Mouse (Mus musculus) neural tube, embryonic 11.5 days (tissue): ENCODE measurements around the gene Cenpj. TPM values are rescaled to one million over a fixed set of nuclear protein-coding genes. Genes with fewer than 3 reads are reported as not detected.

Experiments used
- ATAC-seq: fragments of 200-750 bp; cut with Nextera tagmentation; 2 replicates; pipeline ENCODE4 v1.8.0; 2017; ENCODE audit warnings: moderate number of reproducible peaks, mild to moderate bottlenecking, moderate TSS enrichment, moderate library complexity; ENCODE audit not compliant: insufficient read depth, low FRiP score, low TSS enrichment
- DNase-seq: peaks from one replicate; pipeline ENCODE4 v3.0.0-alpha.2; 2015; ENCODE audit warnings: low spot score
- H3K27ac ChIP-seq: fragments of 300-500 bp; sonication (generic); 2 replicates; pipeline ENCODE4 v1.5.1; 2014; ENCODE audit warnings: low read depth, mild to moderate bottlenecking, low read length
- H3K27me3 ChIP-seq: fragments of 300-500 bp; sonication (generic); 2 replicates; pipeline ENCODE4 v1.6.1; 2014; ENCODE audit warnings: mild to moderate bottlenecking, low read length, mixed read lengths; ENCODE audit not compliant: control insufficient read depth, insufficient read depth
- H3K36me3 ChIP-seq: fragments of 300-500 bp; sonication (generic); 2 replicates; pipeline ENCODE4 v1.6.1; 2014; ENCODE audit warnings: mild to moderate bottlenecking, low read length, moderate library complexity, mixed read lengths; ENCODE audit not compliant: control insufficient read depth, insufficient read depth
- H3K4me1 ChIP-seq: fragments of 300-500 bp; sonication (generic); 2 replicates; pipeline ENCODE4 v1.6.1; 2014; ENCODE audit warnings: low read length, mixed read lengths; ENCODE audit not compliant: control insufficient read depth, insufficient read depth
- H3K4me2 ChIP-seq: fragments of 300-500 bp; sonication (generic); 2 replicates; pipeline ENCODE4 v1.6.1; 2014; ENCODE audit warnings: low read depth, mild to moderate bottlenecking, moderate library complexity
- H3K4me3 ChIP-seq: fragments of 300-500 bp; sonication (generic); 2 replicates; pipeline ENCODE4 v1.5.1; 2014; ENCODE audit warnings: low read depth, low read length
- H3K9ac ChIP-seq: fragments of 300-500 bp; sonication (generic); 2 replicates; pipeline ENCODE4 v1.6.1; 2014; ENCODE audit warnings: mild to moderate bottlenecking, low read length
- H3K9me3 ChIP-seq: fragments of 300-500 bp; sonication (generic); 2 replicates; pipeline ENCODE4 v1.6.1; 2016; ENCODE audit warnings: low read length; ENCODE audit not compliant: control insufficient read depth
- WGBS: fragments of 180-500 bp; shearing (Covaris S2); extraction: QIAGEN DNeasy Blood & Tissue Kit; methylation state at CpG from one replicate; pipeline ENCODE4 v1.1.7; 2014; 5-methylcytosine and 5-hydroxymethylcytosine counted together
- polyA plus RNA-seq: library from polyadenylated mRNA; unstranded; fragments of >200 nt; fragmentation: Nextera tagmentation; extraction: Ambion mirVana; gene quantifications from 2 replicates; pipeline ENCODE4 v1.2.1, GENCODE M21; 2014

Cenpj gene
- polyA plus RNA-seq, 1 experiment from 2014 or later = 24.0 TPM

DNA sequence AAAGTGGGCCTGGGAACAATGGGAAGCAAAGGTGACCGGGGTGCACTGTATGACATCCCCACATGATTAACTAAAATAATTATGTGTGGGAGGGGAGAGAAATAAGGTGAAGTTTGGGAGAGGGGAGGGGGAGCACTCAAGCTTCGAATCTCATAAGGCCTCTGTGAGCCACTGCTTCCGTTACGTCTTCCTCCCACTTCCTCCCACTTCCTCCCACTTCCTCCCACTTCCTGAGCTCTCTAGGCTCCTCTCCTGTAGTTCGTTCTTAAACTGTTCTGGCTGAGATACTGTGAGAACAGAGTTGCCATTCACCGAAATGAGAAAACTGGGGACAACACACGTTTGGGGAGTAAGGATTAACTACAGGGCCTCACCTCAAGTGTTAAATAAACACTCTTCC is 7.7 kb downstream of the Cenpj start:
- Histone ChIP-seq H3K27me3 (no peaks in the 10 kb centered on the region), H3K4me1 (no peaks in the 10 kb centered on the region), H3K4me3 (no peak overlapping the region), H3K36me3 (no peaks in the 10 kb centered on the region), H3K27ac (no peak overlapping the region), H3K9me3 (no peaks in the 10 kb centered on the region), H3K4me2 (no peak overlapping the region), H3K9ac (no peak overlapping the region)
- WGBS = 75% methylated on average over 7 of the region's 7 CpGs
- DNase-seq (no peak), ATAC-seq (no peak)

DNA sequence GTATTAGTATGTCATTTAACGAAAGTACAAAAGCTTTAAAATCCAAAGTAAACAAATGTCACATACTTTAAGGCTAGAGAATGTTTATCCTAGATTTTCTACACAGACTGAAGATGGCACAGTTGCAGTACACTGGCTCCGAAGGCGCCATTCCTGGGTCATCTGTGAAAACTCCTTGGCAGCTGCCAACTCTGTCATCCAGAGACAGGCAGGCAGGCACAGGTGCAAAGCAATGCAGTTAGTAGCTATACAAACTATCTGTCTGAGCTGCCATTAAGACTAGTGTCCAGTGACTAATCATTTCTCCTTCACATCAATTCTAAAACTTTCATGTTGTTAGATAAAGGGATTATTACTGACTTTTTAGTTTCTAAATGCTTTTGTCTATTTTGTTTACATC is 16.1 kb downstream of the Cenpj start:
- Histone ChIP-seq H3K36me3 (0 out of 2 replicates have a peak, but pooled peaks cover 2% of the 10 kb centered on the region), H3K9ac (no peak overlapping the region), H3K4me2 (no peak overlapping the region), H3K27ac (no peak overlapping the region), H3K4me3 (no peak overlapping the region), H3K27me3 (no peaks in the 10 kb centered on the region), H3K9me3 (no peaks in the 10 kb centered on the region), H3K4me1 (no peaks in the 10 kb centered on the region)
- no peak for ATAC-seq
- WGBS = 95% methylated on average over 3 of the region's 3 CpGs
- no peak for DNase-seq

GRCm38 (mm10) chr14:56554716-56555115 is 20.5 kb downstream of the Cenpj start:
- WGBS = 97% methylated on average over 2 of the region's 2 CpGs
- H3K36me3 ChIP-seq = peaks cover 5% of the 10 kb centered on the region
- no peak for ATAC-seq

DNA sequence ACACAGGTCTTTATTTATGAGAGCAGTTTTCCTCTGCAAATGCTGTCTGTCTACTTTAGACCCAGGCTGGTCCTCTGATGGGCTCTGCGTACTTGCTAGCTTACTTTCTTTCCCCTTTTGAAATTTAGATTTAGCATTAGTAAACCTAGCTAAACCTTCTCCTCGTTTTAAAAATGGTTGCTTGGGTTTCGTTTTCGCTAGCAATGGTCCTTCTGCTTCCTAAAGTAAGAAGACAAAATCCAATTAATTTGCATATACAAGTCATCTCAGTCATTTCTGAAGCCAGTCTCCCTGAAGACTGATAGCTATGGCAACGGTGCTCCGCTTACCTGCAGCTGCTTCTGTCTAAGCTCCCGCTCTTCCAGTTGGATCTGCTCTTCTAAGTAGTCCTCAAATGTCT is 21.9 kb downstream of the Cenpj start:
- H3K36me3 ChIP-seq = peaks cover 5% of the 10 kb centered on the region

More at GRCm38 (mm10) chr14:56554716-56555115, 20.5 kb downstream of the Cenpj start:
- Histone ChIP-seq H3K27ac (no peak overlapping the region), H3K4me2 (no peak overlapping the region), H3K9me3 (no peaks in the 10 kb centered on the region), H3K4me3 (no peak overlapping the region), H3K4me1 (no peaks in the 10 kb centered on the region), H3K9ac (no peak overlapping the region), H3K27me3 (no peaks in the 10 kb centered on the region)
- DNase-seq = no peak

DNA sequence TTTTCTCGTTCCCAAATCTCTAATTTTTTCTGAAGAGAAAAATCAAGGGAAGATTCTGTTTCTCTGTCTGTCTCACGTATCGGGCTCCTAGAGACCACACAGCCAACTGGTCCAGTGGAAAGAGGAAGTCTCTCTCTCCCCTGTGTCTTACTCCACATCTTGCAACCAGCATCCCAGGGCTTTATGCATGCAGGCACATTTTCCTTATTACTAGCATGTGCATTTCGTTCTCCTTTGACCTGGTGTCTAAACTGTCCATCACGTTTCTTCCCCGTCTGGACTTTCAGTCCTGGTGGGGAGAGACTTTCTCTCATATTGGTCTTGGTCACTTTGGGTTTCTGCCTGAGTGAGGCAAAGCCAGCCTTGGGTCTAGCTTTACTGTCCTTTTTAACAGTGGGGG is 22.3 kb downstream of the Cenpj start:
- H3K36me3 ChIP-seq = peaks cover 5% of the 10 kb centered on the region
- no peak overlapping the region for H3K9ac ChIP-seq
- ATAC-seq (no peak), DNase-seq (no peak)
- no peaks in the 10 kb centered on the region for H3K27me3 ChIP-seq
- H3K4me2 ChIP-seq = no peak overlapping the region
- no peak overlapping the region for H3K27ac ChIP-seq
- H3K4me1 ChIP-seq = no peaks in the 10 kb centered on the region
- WGBS = 92% methylated on average over 6 of the region's 6 CpGs
- no peak overlapping the region for H3K4me3 ChIP-seq
- H3K9me3 ChIP-seq = no peaks in the 10 kb centered on the region

More for the DNA sequence above, 21.9 kb downstream of the Cenpj start:
- no peak for ATAC-seq
- no peaks in the 10 kb centered on the region for H3K4me1 ChIP-seq
- no peak overlapping the region for H3K4me3 ChIP-seq
- no peak for DNase-seq
- no peak overlapping the region for H3K4me2 ChIP-seq
- 93% methylated on average over 7 of the region's 7 CpGs for WGBS
- H3K9me3 ChIP-seq = no peaks in the 10 kb centered on the region
- no peak overlapping the region for H3K9ac ChIP-seq
- no peaks in the 10 kb centered on the region for H3K27me3 ChIP-seq
- no peak overlapping the region for H3K27ac ChIP-seq

GRCm38 (mm10) chr14:56550960-56551359 is 24.3 kb downstream of the Cenpj start:
- Histone ChIP-seq H3K27me3 (no peaks in the 10 kb centered on the region), H3K27ac (no peak overlapping the region), H3K4me1 (no peaks in the 10 kb centered on the region), H3K9me3 (no peaks in the 10 kb centered on the region), H3K4me2 (no peak overlapping the region), H3K9ac (no peak overlapping the region), H3K36me3 (peaks cover 5% of the 10 kb centered on the region), H3K4me3 (no peak overlapping the region)
- WGBS = 90% methylated on average over 4 of the region's 4 CpGs
- no peak for DNase-seq
- ATAC-seq = no peak

- WGBS = 94% methylated on average over 4 of the region's 4 CpGs
- Histone ChIP-seq H3K27ac (no peak overlapping the region), H3K4me2 (no peak overlapping the region), H3K9me3 (no peaks in the 10 kb centered on the region), H3K4me3 (no peak overlapping the region), H3K9ac (no peak overlapping the region), H3K36me3 (no peaks in the 10 kb centered on the region), H3K27me3 (no peaks in the 10 kb centered on the region), H3K4me1 (no peaks in the 10 kb centered on the region)
- no peak for ATAC-seq
- no peak for DNase-seq
Measured at GRCm38 (mm10) chr14:56545491-56545890, 29.7 kb downstream of the Cenpj start.

DNA sequence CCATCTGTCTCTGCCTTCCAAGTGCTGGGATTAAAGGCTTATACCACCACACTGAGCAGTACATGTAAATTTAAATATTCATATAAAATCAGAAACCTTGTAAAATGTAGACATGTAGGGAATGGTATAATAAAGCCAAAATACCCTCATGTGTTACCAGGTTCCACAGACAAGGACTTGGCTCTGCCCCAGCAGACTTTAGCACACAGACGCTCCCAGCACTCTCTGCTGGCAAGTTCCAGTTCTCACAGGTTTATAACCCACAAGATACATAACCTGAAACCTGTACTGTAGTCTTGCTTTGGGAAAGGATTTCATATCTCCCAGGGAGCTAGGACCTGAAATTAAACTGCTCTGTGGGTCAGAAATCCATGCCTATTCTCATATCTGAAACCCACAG is 30.3 kb downstream of the Cenpj start:
- H3K4me1 ChIP-seq = no peaks in the 10 kb centered on the region
- H3K9ac ChIP-seq = no peak overlapping the region
- H3K4me3 ChIP-seq = no peak overlapping the region
- ATAC-seq = no peak
- no peak for DNase-seq
- WGBS = 88% methylated on average over 1 of the region's 1 CpGs
- H3K27ac ChIP-seq = no peak overlapping the region
- H3K4me2 ChIP-seq = no peak overlapping the region
- no peaks in the 10 kb centered on the region for H3K27me3 ChIP-seq
- no peaks in the 10 kb centered on the region for H3K9me3 ChIP-seq
- H3K36me3 ChIP-seq = no peaks in the 10 kb centered on the region

DNA sequence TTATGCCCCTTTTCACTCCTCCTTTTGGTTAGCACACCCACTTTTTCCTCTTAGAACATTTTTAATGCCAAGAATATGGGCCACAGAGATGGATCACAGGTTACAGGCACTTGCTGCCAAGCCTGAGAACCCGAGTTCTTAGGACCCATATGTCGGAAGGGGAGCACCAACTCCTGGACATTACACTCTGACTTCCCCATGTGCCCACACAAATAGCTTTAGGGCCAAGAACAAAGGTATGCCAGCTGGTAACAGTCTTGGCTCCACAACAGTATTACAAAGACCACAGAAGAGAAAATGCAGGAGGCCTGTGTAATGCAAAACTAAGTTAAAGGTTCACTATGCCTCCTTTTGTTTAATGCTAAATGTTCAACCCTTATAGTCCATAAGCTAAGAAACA is 44.4 kb downstream of the Cenpj start:
- DNase-seq (no peak), ATAC-seq (no peak)
- H3K9ac ChIP-seq = no peak overlapping the region
- H3K4me2 ChIP-seq = no peak overlapping the region
- H3K27ac ChIP-seq = no peak overlapping the region
- no peak overlapping the region for H3K4me3 ChIP-seq
- 84% methylated on average over 2 of the region's 2 CpGs for WGBS
- no peaks in the 10 kb centered on the region for H3K36me3 ChIP-seq
- no peaks in the 10 kb centered on the region for H3K9me3 ChIP-seq
- no peaks in the 10 kb centered on the region for H3K27me3 ChIP-seq
- no peaks in the 10 kb centered on the region for H3K4me1 ChIP-seq
